Mouse (Mus musculus) intestine, embryonic 16.5 days (tissue): Measurements from ENCODE around the gene Emg1. TPM values are rescaled to one million over a fixed set of nuclear protein-coding genes. Genes with fewer than 3 reads are reported as not detected.
A peak's percentile ranks its signal among the peaks of the same experiment; 100 is the strongest.

ENCODE experiments used
- ATAC-seq: fragments of 200-750 bp; cut with Nextera tagmentation; 2 replicates; pipeline ENCODE4 v1.8.0; 2017; ENCODE audit warnings: moderate TSS enrichment, moderate library complexity
- H3K27ac ChIP-seq: fragments of 300-500 bp; sonication (generic); 2 replicates; pipeline ENCODE4 v1.5.1; 2014; ENCODE audit warnings: mild to moderate bottlenecking, low read length
- H3K27me3 ChIP-seq: fragments of 300-500 bp; sonication (generic); replicated peaks from 2 replicates; pipeline ENCODE4 v1.6.1; 2014; ENCODE audit warnings: low read length, control low read depth, mixed read lengths; ENCODE audit not compliant: control insufficient read depth, insufficient read depth
- H3K36me3 ChIP-seq: fragments of 300-500 bp; sonication (generic); 2 replicates; pipeline ENCODE4 v1.6.1; 2014; ENCODE audit warnings: low read length, control low read depth; ENCODE audit not compliant: control insufficient read depth, insufficient read depth
- H3K4me1 ChIP-seq: fragments of 300-500 bp; sonication (generic); 2 replicates; pipeline ENCODE4 v1.6.1; 2014; ENCODE audit warnings: low read length, control low read depth, mixed read lengths; ENCODE audit not compliant: control insufficient read depth, insufficient read depth
- H3K4me2 ChIP-seq: fragments of 300-500 bp; sonication (generic); 2 replicates; pipeline ENCODE4 v1.6.1; 2014; ENCODE audit warnings: low read depth, low read length, control low read depth
- H3K4me3 ChIP-seq: fragments of 300-500 bp; sonication (generic); 2 replicates; pipeline ENCODE4 v1.5.1; 2014; ENCODE audit warnings: mild to moderate bottlenecking, low read length
- H3K9ac ChIP-seq: fragments of 300-500 bp; sonication (generic); 2 replicates; pipeline ENCODE4 v1.6.1; 2014; ENCODE audit warnings: low read depth, low read length
- H3K9me3 ChIP-seq: fragments of 300-500 bp; sonication (generic); 2 replicates; pipeline ENCODE4 v1.6.1; 2016; ENCODE audit warnings: low read length, control low read depth; ENCODE audit not compliant: control insufficient read depth
- WGBS: fragments of 180-500 bp; shearing (Covaris S2); extraction: QIAGEN DNeasy Blood & Tissue Kit; methylation state at CpG from one replicate; pipeline ENCODE4 v1.1.7; 2014; 5-methylcytosine and 5-hydroxymethylcytosine counted together
- polyA plus RNA-seq: library from polyadenylated mRNA; unstranded; fragments of >200 nt; fragmentation: Nextera tagmentation; extraction: Ambion mirVana; gene quantifications from 2 replicates; pipeline ENCODE4 v1.2.1, GENCODE M21; 2015

The Emg1 gene
- polyA plus RNA-seq, 1 experiment from 2014 or later: 222 TPM

- H3K27ac ChIP-seq: no peak overlapping the region
- 91% methylated on average over 9 of the region's 9 CpGs for WGBS
- H3K4me3 ChIP-seq: no peak overlapping the region
- H3K27me3 ChIP-seq: no peaks in the 10 kb centered on the region
- peaks cover 12% of the 10 kb centered on the region; the same call in 1 of the 2 replicates for H3K4me1 ChIP-seq
- no peak overlapping the region for H3K4me2 ChIP-seq
- no peak overlapping the region for H3K9ac ChIP-seq
- no peak for ATAC-seq
- H3K9me3 ChIP-seq: no peaks in the 10 kb centered on the region
- H3K36me3 ChIP-seq: no peaks in the 10 kb centered on the region; the same call in 1 of the 2 replicates
Measured at GRCm38 (mm10) chr6:124673619-124674018, 38.4 kb downstream of the Emg1 start.

GRCm38 (mm10) chr6:124672100-124672499, 39.9 kb downstream of the Emg1 start:
- Histone ChIP-seq H3K36me3 (no peaks in the 10 kb centered on the region; the same call in 1 of the 2 replicates), H3K9ac (no peak overlapping the region), H3K4me1 (peaks cover 9% of the 10 kb centered on the region; the same call in 1 of the 2 replicates), H3K9me3 (no peaks in the 10 kb centered on the region), H3K27ac (no peak overlapping the region), H3K27me3 (no peaks in the 10 kb centered on the region), H3K4me2 (no peak overlapping the region), H3K4me3 (no peak overlapping the region)
- 64% methylated on average over 6 of the region's 6 CpGs for WGBS
- no peak for ATAC-seq

- H3K27ac ChIP-seq: no peak overlapping the region
- H3K4me1 ChIP-seq: 0 out of 2 replicates have a peak, but pooled peaks cover 6% of the 10 kb centered on the region
- WGBS: 89% methylated on average over 7 of the region's 7 CpGs
- H3K36me3 ChIP-seq: no peaks in the 10 kb centered on the region; the same call in 1 of the 2 replicates
- H3K27me3 ChIP-seq: no peaks in the 10 kb centered on the region
- H3K4me2 ChIP-seq: no peak overlapping the region
- H3K4me3 ChIP-seq: no peak overlapping the region
- no peak for ATAC-seq
- H3K9ac ChIP-seq: no peak overlapping the region
- H3K9me3 ChIP-seq: no peaks in the 10 kb centered on the region
Measured at GRCm38 (mm10) chr6:124670281-124670900, 41.6 kb downstream of the Emg1 start.

DNA sequence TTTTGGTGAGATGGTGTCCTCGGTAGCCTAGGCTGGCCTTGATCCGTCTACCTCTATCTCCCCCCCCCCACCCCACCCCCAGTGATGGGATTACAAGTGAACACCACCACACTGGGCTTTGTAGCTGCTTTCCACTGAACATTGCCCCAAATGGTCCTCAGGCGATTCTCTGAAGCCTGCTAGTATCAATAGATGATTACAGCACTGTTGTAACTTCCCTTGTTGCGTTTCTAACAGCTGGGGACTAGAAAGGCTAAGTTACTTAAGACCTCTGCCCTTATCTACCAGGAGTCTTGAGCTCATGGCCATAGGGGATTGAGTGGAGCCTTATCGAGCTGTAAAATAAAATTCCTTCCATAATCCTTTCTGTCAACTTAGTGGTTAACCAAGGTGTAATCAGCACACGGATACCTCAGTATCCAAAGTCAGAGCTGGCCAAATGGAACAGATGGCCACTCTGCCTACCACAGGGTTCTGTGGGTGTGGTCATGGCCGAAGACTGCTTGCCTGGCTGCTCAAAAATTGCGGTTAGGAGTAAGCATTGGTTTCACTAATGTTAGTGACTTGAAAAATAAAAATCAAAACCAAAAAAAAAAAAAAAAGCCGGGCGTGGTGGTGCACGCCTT, 42.6 kb downstream of the Emg1 start:
- 82% methylated on average over 11 of the region's 11 CpGs for WGBS
- H3K9ac ChIP-seq: no peak overlapping the region
- ATAC-seq: no peak
- no peaks in the 10 kb centered on the region for H3K9me3 ChIP-seq
- H3K27ac ChIP-seq: no peak overlapping the region
- no peak overlapping the region for H3K4me2 ChIP-seq
- H3K36me3 ChIP-seq: no peaks in the 10 kb centered on the region; the same call in 1 of the 2 replicates
- no peaks in the 10 kb centered on the region for H3K27me3 ChIP-seq
- H3K4me1 ChIP-seq: 0 out of 2 replicates have a peak, but pooled peaks cover 6% of the 10 kb centered on the region
- H3K4me3 ChIP-seq: no peak overlapping the region

DNA sequence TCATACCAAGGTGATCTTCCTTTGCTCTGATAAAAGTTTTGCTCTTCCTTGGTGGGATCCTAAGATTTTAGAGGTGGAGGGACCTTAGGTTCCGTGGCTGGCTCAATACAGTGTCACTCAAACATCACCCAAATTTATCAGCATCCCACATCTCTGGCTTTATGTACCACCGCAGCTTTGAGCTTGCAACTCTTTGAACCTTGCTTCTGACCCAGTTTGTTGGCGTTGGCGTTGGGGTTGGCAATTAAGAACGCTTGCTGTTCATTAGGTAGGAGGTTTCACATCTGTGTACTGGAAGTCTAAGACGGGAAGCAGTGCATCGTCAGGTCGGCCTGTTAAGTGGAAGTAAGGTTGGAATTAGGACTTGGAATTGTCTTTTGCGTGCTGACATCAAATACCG, 47.0 kb downstream of the Emg1 start:
- ATAC-seq: no peak
- Histone ChIP-seq H3K4me3 (no peak overlapping the region), H3K27me3 (no peaks in the 10 kb centered on the region), H3K36me3 (no peaks in the 10 kb centered on the region), H3K27ac (no peak overlapping the region), H3K4me1 (0 out of 2 replicates have a peak, but pooled peaks cover 7% of the 10 kb centered on the region), H3K9ac (no peak overlapping the region), H3K9me3 (no peaks in the 10 kb centered on the region), H3K4me2 (no peak overlapping the region)
- 95% methylated on average over 10 of the region's 10 CpGs for WGBS

DNA sequence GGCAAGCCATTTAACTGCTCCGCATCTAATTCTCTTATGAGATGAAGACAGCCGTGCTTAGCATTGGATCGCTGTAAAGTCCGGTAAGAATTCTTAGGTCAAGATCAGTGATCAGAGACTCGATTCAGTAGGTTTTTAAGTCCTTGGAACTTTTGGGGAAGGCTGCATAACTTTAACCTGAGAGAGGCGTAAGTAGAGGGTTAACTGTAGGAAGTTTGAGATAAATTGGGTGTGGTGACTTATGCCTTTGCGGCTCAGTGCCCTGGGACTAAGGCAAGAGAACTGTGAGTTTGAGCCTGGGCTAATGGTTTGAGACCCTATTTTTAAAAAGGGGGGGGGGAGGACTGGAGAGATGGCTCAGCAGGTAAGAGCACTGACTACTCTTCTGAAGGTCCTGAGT, 47.7 kb downstream of the Emg1 start:
- peak overlapping the region; percentile 71 for H3K4me2 ChIP-seq
- no peaks in the 10 kb centered on the region for H3K9me3 ChIP-seq
- H3K4me1 ChIP-seq: 0 out of 2 replicates have a peak, but pooled peaks cover 7% of the 10 kb centered on the region
- H3K27me3 ChIP-seq: no peaks in the 10 kb centered on the region
- 68% methylated on average over 7 of the region's 7 CpGs for WGBS
- peak overlapping the region; percentile 78 for H3K4me3 ChIP-seq
- no peak overlapping the region for H3K27ac ChIP-seq
- H3K36me3 ChIP-seq: no peaks in the 10 kb centered on the region
- ATAC-seq: no peak
- 0 out of 2 replicates have a peak overlapping the region, but pooled peaks have one; percentile 41 for H3K9ac ChIP-seq

DNA sequence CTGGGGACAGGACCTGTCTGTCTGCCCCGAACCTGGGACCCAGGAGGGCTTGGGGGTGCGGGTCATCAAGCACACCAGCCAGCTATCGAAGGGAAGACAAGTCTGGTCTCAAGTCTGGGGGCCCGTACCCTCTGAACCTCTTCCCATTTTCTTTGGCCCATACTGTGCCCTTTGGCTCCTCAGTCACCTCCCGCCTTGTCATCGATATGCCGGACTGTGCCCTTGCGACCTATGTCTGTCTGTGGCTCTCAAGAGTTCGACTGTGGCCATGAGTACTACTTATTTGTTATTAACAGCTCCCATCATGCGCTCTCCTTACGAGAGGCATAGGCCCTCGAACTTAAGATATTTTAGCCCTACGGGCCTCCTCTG, 48.6 kb downstream of the Emg1 start:
- Histone ChIP-seq H3K4me1 (0 out of 2 replicates have a peak, but pooled peaks cover 7% of the 10 kb centered on the region), H3K4me2 (peak overlapping the region; percentile 71), H3K9ac (peak overlapping the region; percentile 82), H3K4me3 (peak overlapping the region; percentile 78), H3K9me3 (no peaks in the 10 kb centered on the region), H3K36me3 (no peaks in the 10 kb centered on the region), H3K27ac (peak overlapping the region; percentile 78), H3K27me3 (no peaks in the 10 kb centered on the region)
- 14% methylated on average over 13 of the region's 13 CpGs for WGBS
- no peak for ATAC-seq

- H3K4me2 ChIP-seq: peak within 1 kb of the TSS; percentile 71
- peak within 1 kb of the TSS; percentile 82 for H3K9ac ChIP-seq
- peak within 1 kb of the TSS; percentile 84 for H3K27ac ChIP-seq
- H3K36me3 ChIP-seq: no peaks in the 10 kb centered on the region
- H3K4me1 ChIP-seq: 0 out of 2 replicates have a peak, but pooled peaks cover 7% of the 10 kb centered on the region
- ATAC-seq: peak; percentile 97
- H3K9me3 ChIP-seq: no peaks in the 10 kb centered on the region
- WGBS: under 1% methylated on average over 71 of the region's 87 CpGs
- H3K4me3 ChIP-seq: peak within 1 kb of the TSS; percentile 78
- H3K27me3 ChIP-seq: no peaks in the 10 kb centered on the region
Measured at GRCm38 (mm10) chr6:124662477-124663423, 49.2 kb downstream of the Emg1 start, which contains the start of gene Lpcat3. Gene Lpcat3 (plus strand): TSS chr6:124663027.

- Histone ChIP-seq H3K9me3 (no peaks in the 10 kb centered on the region), H3K27me3 (no peaks in the 10 kb centered on the region), H3K36me3 (no peaks in the 10 kb centered on the region), H3K27ac (peak overlapping the region; percentile 84), H3K9ac (peak overlapping the region; percentile 82), H3K4me3 (peak overlapping the region; percentile 78), H3K4me1 (0 out of 2 replicates have a peak, but pooled peaks cover 7% of the 10 kb centered on the region), H3K4me2 (peak overlapping the region; percentile 71)
- ATAC-seq: no peak
- whole genome bisulfite sequencing: 31% methylated on average over 6 of the region's 6 CpGs
Measured at GRCm38 (mm10) chr6:124661995-124662394, 50.0 kb downstream of the Emg1 start.
